Mouse (Mus musculus) adrenal gland, postnatal 25 days (tissue): ENCODE data around the gene C87499. TPM values are rescaled to one million over a fixed set of nuclear protein-coding genes. Genes with fewer than 3 reads are reported as not detected.
A peak's percentile ranks its signal among the peaks of the same experiment; 100 is the strongest.

Source experiments
- DNase-seq: peaks from one replicate; pipeline ENCODE4 v3.0.0; 2021; ENCODE audit warnings: mixed read lengths
- long read RNA-seq: library from polyadenylated mRNA; stranded (forward); transcript quantifications from one replicate; pipeline ENCODE4 v2.0.0, GENCODE M21; 2021
- total RNA-seq: library from RNA; stranded (reverse); gene quantifications from 2 replicates; pipeline ENCODE4 v1.2.3, GENCODE M21; 2021

C87499 gene
- not detected in 2 replicates for total RNA-seq
- long read RNA-seq, result 0 reads

DNA sequence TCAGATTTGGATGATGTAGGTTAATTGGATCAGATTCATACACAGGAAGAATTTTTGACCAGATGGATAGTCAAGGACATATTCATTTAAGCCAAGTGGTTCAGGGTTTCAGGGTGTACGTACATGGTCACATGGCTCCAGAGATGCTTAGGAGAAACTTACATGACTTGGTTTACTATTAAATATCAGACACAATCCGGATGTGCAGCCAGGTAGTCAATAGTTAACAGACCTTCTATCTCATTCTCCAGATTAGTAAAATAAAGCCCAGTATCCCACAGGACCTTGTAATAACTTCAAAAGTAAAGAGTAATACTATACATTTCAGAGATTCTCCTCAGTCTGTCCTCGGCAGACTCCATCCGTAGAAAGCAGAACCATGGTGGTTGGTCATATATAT is at the start of gene C87499:
TSS of gene C87499 (minus strand) at position 101 of the 400 bp plus-strand sequence.
- DNase-seq, result no peak

DNA sequence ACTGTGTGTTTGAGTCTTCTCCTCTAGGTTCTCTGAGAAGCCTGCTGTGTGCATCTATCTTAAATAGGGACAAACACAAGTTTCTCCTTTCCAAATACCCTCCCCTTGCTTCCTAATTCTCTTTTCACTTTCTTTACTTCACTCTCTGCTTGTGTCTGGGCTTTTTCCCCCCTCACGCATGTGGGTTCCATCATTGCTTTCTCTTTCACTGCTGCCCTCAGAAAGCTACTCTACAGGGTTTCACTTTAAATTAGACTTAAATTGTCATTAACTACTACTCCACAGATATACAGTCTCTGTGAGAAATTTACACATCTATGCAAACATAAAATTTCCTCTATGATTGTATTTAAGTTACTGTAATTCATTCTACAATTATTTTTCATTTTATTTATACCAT is 49.6 kb upstream of the C87499 start, which contains the start of gene Ifna2:
TSS of gene Ifna2 (minus strand) at position 101 of the 400 bp plus-strand sequence.
- no peak for DNase-seq

DNA sequence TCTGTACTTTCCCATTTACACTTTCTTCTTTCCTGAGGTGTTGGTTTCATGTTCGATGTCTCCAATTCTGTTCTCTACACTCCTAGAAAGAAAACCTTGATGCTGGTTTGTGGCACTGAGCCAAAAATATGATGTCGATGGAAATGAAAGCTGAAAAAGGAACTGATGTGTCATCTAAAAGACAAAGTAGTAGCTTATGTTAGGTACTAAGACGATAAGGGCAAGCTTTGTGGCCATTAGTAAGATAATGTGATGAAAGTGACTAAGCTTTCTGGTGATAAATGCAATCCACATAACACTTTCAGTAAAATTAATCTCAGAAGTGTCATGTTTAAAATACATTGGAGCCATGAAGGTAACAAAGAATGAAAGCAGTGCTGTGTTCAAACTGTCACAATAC is 47.1 kb upstream of the C87499 start:
- no peak for DNase-seq

GRCm38 (mm10) chr4:88680362-88680761 is 46.2 kb upstream of the C87499 start:
- no peak for DNase-seq

GRCm38 (mm10) chr4:88676824-88677223 is 42.6 kb upstream of the C87499 start, which contains the start of gene Ifna16:
Ifna16 (minus strand) TSS chr4:88676924.
- no peak for DNase-seq

DNA sequence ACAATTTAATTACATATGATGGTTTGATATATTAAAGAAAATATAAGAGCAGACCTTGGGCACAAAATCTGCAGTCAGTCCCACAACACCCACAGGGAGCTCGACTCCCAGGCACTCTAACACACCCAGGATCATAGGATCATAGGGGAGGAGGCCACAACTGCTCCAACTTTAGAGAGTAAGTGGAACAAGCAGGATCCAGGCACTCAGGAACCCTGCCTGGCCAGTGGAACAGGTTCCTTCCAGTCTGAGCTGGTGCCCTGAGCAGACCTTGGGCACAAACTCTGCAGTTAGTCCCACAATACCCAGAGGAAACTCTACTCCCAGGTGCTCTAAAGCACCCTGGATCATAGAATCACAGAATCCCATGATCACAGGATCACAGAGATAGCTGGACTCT is 21.2 kb upstream of the C87499 start:
- DNase-seq, result no peak

- DNase-seq, result no peak
Measured at GRCm38 (mm10) chr4:88653644-88654043, 19.4 kb upstream of the C87499 start.

- DNase-seq, result no peak
Measured at GRCm38 (mm10) chr4:88644359-88644758, 10.1 kb upstream of the C87499 start, which contains the start of gene Ifna13. Ifna13 (minus strand) TSS chr4:88644459.

DNA sequence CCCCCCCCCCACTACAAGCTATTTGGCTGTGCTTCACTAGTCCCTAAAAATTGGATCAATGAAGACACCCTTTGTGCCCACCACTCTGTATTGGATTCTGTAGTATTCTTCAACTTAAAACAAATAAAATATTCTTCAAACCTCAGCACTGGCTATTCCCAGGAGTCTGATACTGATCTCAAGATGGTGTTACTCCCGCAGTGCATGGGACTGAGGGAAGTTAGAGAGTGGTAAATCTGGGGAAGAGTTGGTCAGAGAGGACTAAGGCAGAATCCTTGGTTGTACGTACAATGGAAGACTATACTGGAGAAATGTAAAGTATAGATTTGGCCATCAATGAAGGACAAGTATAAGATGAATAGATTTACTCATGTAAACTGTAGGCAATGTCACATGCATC is 8.3 kb upstream of the C87499 start:
- no peak for DNase-seq

- DNase-seq, result peak; percentile 91
Measured at GRCm38 (mm10) chr4:88641077-88641831, 7.0 kb upstream of the C87499 start.

DNA sequence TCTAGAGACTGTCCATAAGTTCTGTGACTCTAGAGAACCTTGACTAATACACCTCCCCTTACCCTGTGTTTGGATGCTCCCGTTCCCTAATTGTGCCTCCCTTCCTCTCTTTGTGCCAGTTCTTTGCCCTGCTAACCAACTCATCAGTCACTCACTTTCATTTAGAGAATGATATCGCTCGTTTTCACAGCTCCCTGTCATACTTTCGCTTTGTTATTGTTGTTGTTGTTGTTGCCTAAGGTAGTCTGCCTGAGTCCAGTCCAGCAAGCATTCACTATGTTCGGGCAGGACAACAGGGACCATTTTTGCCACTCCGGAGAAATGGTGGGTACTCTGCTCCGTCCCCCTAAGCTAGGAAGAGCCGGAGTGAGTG is 6.5 kb upstream of the C87499 start:
- no peak for DNase-seq

DNA sequence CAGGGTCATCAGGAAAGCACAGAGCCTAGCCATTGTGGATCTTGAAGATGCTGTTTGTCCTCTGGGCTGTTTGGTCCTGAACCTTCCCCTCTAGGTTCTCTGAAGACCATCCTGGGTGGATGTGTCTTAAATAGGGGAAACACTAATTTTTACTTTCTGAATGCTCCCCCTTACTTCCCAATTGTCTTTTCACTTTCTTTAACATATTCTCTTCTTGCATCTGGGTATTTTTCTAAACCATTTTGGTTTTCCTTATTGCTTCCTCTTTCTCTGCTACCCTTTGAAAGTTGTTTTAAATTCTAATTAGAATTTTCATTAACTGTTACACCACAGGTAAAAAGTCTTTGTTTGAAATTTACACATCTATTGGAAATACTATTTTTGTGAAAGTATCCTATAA is 30.9 kb downstream of the C87499 start, which contains the start of gene Ifna12:
TSS of gene Ifna12 (minus strand) at position 101 of the 400 bp plus-strand sequence.
- DNase-seq, result no peak

- DNase-seq, result no peak
Measured at GRCm38 (mm10) chr4:88592285-88592684, 41.9 kb downstream of the C87499 start, which contains the start of gene Ifna9. Ifna9 (minus strand) TSS chr4:88592385.

Other genes with a start within 250 kb of the C87499 start
- gene Hacd4, start 195.5 kb downstream of the C87499 start, total RNA-seq, result 3.9 and 4.9 TPM in 2 replicates
- gene Ifnb1, start 111.6 kb downstream of the C87499 start, total RNA-seq, result not detected in 2 replicates
- not detected in 2 replicates for gene Ifna15, start 76.2 kb downstream of the C87499 start, total RNA-seq
- gene Ifna14, start 62.6 kb downstream of the C87499 start, total RNA-seq, result not detected in 2 replicates
- gene Ifna9, start 42.0 kb downstream of the C87499 start, total RNA-seq, result not detected in 2 replicates
- not detected in 2 replicates for gene Ifna12, start 31.0 kb downstream of the C87499 start, total RNA-seq
- gene Ifna13, start 10.0 kb upstream of the C87499 start, total RNA-seq, result not detected in 2 replicates
- not detected in 2 replicates for gene Ifna16, start 42.5 kb upstream of the C87499 start, total RNA-seq
- not detected in 2 replicates for gene Ifna2, start 49.5 kb upstream of the C87499 start, total RNA-seq
- gene Ifnab, start 56.9 kb upstream of the C87499 start, total RNA-seq, result not detected in 2 replicates
- 0.73 and 0.95 TPM in 2 replicates for gene Gm26566, start 87.4 kb upstream of the C87499 start, total RNA-seq
- 83.9 and 94.1 TPM in 2 replicates for gene Klhl9, start 88.1 kb upstream of the C87499 start, total RNA-seq
- gene Gm13271, start 120.5 kb upstream of the C87499 start, total RNA-seq, result not detected in 2 replicates
- gene Gm13283, start 125.7 kb upstream of the C87499 start, total RNA-seq, result not detected in 2 replicates
- not detected in 2 replicates for gene Gm13290, start 139.4 kb upstream of the C87499 start, total RNA-seq
- not detected in 2 replicates for gene Gm13289, start 142.5 kb upstream of the C87499 start, total RNA-seq
- gene Gm13272, start 145.4 kb upstream of the C87499 start, total RNA-seq, result not detected in 2 replicates
- gene Ifnz, start 147.7 kb upstream of the C87499 start, total RNA-seq, result not detected in 2 replicates
- gene Gm13276, start 151.3 kb upstream of the C87499 start, total RNA-seq, result not detected in 2 replicates
- gene Gm13277, start 154.2 kb upstream of the C87499 start, total RNA-seq, result not detected in 2 replicates
- gene Gm13278, start 157.1 kb upstream of the C87499 start, total RNA-seq, result not detected in 2 replicates
- not detected in 2 replicates for gene Gm13275, start 160.1 kb upstream of the C87499 start, total RNA-seq
- gene Gm13279, start 163.0 kb upstream of the C87499 start, total RNA-seq, result not detected in 2 replicates
- 0.36 TPM in 1 of 2 replicates, not detected in the other for gene Gm13285, start 165.3 kb upstream of the C87499 start, total RNA-seq
- gene Gm13287, start 168.8 kb upstream of the C87499 start, total RNA-seq, result not detected in 2 replicates
- gene Gm13288, start 171.1 kb upstream of the C87499 start, total RNA-seq, result not detected in 2 replicates
- not detected in 2 replicates for gene Ifna7, start 181.8 kb upstream of the C87499 start, total RNA-seq
- gene Ifna11, start 185.5 kb upstream of the C87499 start, total RNA-seq, result not detected in 2 replicates
- gene Ifna6, start 193.0 kb upstream of the C87499 start, total RNA-seq, result not detected in 2 replicates
- gene Ifna5, start 201.1 kb upstream of the C87499 start, total RNA-seq, result not detected in 2 replicates
- gene Ifna4, start 207.4 kb upstream of the C87499 start, total RNA-seq, result not detected in 2 replicates
- not detected in 2 replicates for gene Ifna1, start 215.7 kb upstream of the C87499 start, total RNA-seq
- not detected in 2 replicates for gene Ifne, start 245.8 kb upstream of the C87499 start, total RNA-seq